Mouse (Mus musculus): Measurements from ENCODE around the gene Alg5. TPM values are rescaled to one million over a fixed set of nuclear protein-coding genes. Genes with fewer than 3 reads are reported as not detected.

Gene Alg5
- polyA plus RNA-seq (2012; fragmentation: generic; extraction: Trizol) = 43.0 TPM
- long read RNA-seq, experiment 1, transcript Alg5-201 (10 exons, 1,471 nt) = major isoform, 97 of 110 reads
- long read RNA-seq, experiment 1, partial matches to known transcripts = 7 of 110 reads
- long read RNA-seq, experiment 1, other reads (novel, unspliced or antisense) = 4 of 110 reads
- long read RNA-seq, experiment 2, transcript Alg5-201 (10 exons, 1,471 nt) = major isoform, 154 of 162 reads
- long read RNA-seq, experiment 2, partial matches to known transcripts = 2 of 162 reads
- long read RNA-seq, experiment 2, other reads (novel, unspliced or antisense) = 4 of 162 reads

DNA sequence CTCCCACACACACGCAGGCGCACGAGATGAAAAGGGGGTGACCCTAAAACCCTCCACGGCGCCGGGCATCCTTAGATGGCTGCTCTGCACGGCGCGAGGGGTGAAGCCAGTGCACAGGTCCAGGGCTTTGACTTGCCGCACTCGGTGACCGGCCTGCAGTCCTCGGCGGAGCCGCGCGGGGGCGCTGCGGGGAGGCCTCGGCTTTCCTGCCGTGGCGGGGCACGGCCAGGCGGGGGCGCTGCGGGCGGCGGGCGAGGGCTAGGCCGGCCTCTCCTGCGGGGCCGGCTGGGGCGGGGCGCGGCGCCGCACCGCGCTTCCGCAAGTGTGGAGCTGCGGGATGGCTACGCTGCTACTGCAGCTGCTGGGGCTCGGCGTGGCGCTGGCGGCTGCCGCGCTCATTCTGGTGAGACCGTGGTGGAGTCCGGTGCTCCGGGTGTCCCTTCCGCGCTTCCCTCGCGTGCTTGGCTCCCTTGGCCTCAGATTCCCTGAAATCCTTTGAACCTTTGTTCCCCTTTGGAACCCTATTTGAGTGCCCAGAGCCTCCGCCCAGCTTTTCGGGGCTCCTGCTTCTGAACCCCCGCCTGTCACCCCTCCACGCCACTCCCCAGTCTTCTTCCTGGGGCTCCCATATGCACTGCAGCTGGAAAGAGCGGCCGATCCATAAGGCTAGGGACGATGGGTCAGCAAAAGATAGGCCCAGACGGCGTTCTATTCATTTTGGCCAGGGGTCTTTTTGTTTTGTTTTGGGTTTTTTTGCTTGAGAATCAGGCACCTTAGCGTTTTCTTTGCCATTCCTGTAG lies at the start of gene Alg5, which contains the start of gene Exosc8:
TSS of gene Alg5 (plus strand) at position 293 of the 800 bp plus-strand sequence.
TSS of gene Exosc8 (minus strand) at position 147 of the 800 bp plus-strand sequence.
- Histone ChIP-seq H3K4me3 (ENCODE audit: insufficient read depth, poor library complexity, severe bottlenecking) (peak within 1 kb of the TSS; percentile 79), H3K36me3 (ENCODE audit: control insufficient read depth, insufficient read depth) (peaks cover 42% of the 10 kb centered on the region), H3ac (ENCODE audit: control insufficient read depth, insufficient read length, low read depth) (peak within 1 kb of the TSS; percentile 99), H3K27me3 (ENCODE audit: control insufficient read depth, insufficient read depth, insufficient read length) (no peaks in the 10 kb centered on the region), H3K79me2 (ENCODE audit: control insufficient read depth, insufficient read depth) (peaks cover 58% of the 10 kb centered on the region), H3K79me3 (ENCODE audit: low read depth) (peaks cover 29% of the 10 kb centered on the region)
- TF ChIP-seq MAX (IDR thresholded peaks at IDR 0.05) (no peak), CEBPB (IDR thresholded peaks at IDR 0.05; ENCODE audit: low read depth) (no peak), MYOG (IDR thresholded peaks at IDR 0.05; ENCODE audit: control insufficient read depth, extremely low read depth, insufficient read length) (no peak), MYOD1 (IDR thresholded peaks at IDR 0.05; ENCODE audit: control insufficient read depth, insufficient read length, low read depth) (no peak), FOSL1 (IDR thresholded peaks at IDR 0.05; ENCODE audit: insufficient read depth, low read length, poor library complexity, severe bottlenecking) (no peak), CTCF (IDR thresholded peaks at IDR 0.05; ENCODE audit: control insufficient read depth, insufficient read depth, insufficient read length) (peak; percentile 100), USF1 (IDR thresholded peaks at IDR 0.05; ENCODE audit: low read depth) (no peak)

DNA sequence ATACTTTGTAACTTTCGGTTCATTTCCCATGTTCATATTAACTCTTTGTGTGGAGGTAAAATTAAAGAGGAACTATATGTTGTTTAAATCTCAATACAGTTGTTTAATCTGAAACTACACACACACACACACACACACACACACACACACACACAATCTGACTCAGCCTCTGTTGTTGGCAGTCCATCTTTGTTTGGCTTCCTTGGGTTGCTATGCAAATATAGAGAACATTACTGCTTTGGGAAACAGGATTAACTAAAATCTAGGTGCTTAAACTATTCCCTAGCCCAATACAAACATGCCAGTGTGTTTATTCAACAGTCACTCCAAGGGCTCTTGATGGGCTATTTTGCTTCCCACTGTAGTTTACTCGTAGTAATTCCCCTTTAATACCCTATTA lies 48.1 kb upstream of the Alg5 start:
- Histone ChIP-seq H3K36me3 (ENCODE audit: control insufficient read depth, insufficient read depth) (no peaks in the 10 kb centered on the region), H3K79me2 (ENCODE audit: control insufficient read depth, insufficient read depth) (no peaks in the 10 kb centered on the region), H3ac (ENCODE audit: control insufficient read depth, insufficient read length, low read depth) (no peak overlapping the region), H3K4me3 (ENCODE audit: insufficient read depth, poor library complexity, severe bottlenecking) (no peak overlapping the region), H3K27me3 (ENCODE audit: control insufficient read depth, insufficient read depth, insufficient read length) (no peaks in the 10 kb centered on the region), H3K79me3 (ENCODE audit: low read depth) (no peaks in the 10 kb centered on the region)
- TF ChIP-seq CTCF (IDR thresholded peaks at IDR 0.05; ENCODE audit: control insufficient read depth, insufficient read depth, insufficient read length) (no peak), CEBPB (IDR thresholded peaks at IDR 0.05; ENCODE audit: low read depth) (no peak), MYOD1 (IDR thresholded peaks at IDR 0.05; ENCODE audit: control insufficient read depth, insufficient read length, low read depth) (no peak), MAX (IDR thresholded peaks at IDR 0.05) (no peak), USF1 (IDR thresholded peaks at IDR 0.05; ENCODE audit: low read depth) (no peak), MYOG (IDR thresholded peaks at IDR 0.05; ENCODE audit: control insufficient read depth, extremely low read depth, insufficient read length) (no peak), FOSL1 (IDR thresholded peaks at IDR 0.05; ENCODE audit: insufficient read depth, low read length, poor library complexity, severe bottlenecking) (no peak)

DNA sequence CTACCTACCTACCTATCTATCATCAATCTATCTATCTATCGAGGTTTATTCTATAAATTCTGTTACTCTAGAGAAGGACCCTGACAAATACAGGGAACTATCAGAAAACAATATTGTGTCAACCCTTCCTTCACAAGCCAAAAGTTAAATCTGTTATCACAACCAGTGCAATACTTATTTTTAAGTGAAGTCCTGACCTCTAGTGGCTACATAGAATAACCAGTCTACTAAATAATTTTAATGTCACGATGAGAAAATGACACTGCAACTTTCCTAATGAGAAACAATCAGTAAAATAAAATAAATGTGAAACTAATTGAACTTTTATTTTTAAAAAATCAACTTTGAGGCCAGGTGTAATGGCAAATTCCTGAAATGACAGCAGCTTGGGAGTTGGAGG lies 46.2 kb upstream of the Alg5 start:
- TF ChIP-seq FOSL1 (IDR thresholded peaks at IDR 0.05; ENCODE audit: insufficient read depth, low read length, poor library complexity, severe bottlenecking) = no peak
- TF ChIP-seq MYOD1 (IDR thresholded peaks at IDR 0.05; ENCODE audit: control insufficient read depth, insufficient read length, low read depth) = no peak
- TF ChIP-seq MAX (IDR thresholded peaks at IDR 0.05) = no peak
- no peak for TF ChIP-seq CEBPB (IDR thresholded peaks at IDR 0.05; ENCODE audit: low read depth)
- TF ChIP-seq CTCF (IDR thresholded peaks at IDR 0.05; ENCODE audit: control insufficient read depth, insufficient read depth, insufficient read length) = no peak
- no peak for TF ChIP-seq MYOG (IDR thresholded peaks at IDR 0.05; ENCODE audit: control insufficient read depth, extremely low read depth, insufficient read length)
- TF ChIP-seq USF1 (IDR thresholded peaks at IDR 0.05; ENCODE audit: low read depth) = no peak
- no peak overlapping the region for H3K4me3 ChIP-seq (ENCODE audit: insufficient read depth, poor library complexity, severe bottlenecking)
- H3ac ChIP-seq (ENCODE audit: control insufficient read depth, insufficient read length, low read depth) = no peak overlapping the region
- no peaks in the 10 kb centered on the region for H3K36me3 ChIP-seq (ENCODE audit: control insufficient read depth, insufficient read depth)
- peaks cover under 1% of the 10 kb centered on the region for H3K79me3 ChIP-seq (ENCODE audit: low read depth)
- H3K79me2 ChIP-seq (ENCODE audit: control insufficient read depth, insufficient read depth) = peaks cover 12% of the 10 kb centered on the region
- no peaks in the 10 kb centered on the region for H3K27me3 ChIP-seq (ENCODE audit: control insufficient read depth, insufficient read depth, insufficient read length)

DNA sequence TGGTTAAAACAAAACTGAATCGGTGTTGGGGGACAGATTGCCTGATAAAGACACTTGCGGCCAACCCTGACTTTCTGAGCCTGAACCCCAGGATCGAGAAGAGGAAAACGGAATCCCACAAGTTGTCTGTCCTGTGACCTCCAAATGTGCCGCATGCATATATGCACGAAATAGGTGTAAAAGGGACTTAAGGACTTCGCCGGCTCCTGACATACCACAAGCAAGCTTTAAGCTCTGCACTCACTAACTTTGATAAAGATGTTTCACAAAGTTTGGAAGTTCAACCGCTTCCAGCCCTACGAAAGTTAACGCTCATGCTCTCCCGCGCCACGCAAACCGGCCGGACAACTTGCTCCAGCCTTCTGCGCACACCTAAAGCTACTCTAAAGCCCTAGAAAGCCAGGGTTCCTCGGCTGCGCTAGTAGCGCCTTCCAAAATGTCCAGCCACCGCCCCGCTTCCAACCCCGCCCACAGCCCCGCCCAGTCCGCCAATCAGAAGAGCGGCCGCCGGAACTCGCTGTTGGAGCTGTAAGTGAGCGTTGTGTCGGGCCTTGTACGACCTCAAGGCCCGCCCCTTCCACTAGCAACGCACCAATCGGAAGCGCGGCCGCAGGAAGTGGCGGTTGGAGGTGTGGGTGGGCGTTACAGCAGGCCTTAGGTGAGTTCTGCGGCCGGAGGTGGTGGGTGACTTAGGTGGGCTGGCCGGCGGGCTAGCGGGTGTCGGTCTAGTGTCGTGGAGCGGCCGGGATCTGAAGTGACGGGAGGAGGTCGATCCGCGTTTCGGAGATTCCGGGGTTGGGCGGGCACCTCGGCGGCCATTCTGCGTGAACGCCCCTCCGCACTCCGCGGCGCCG lies 42.9 kb upstream of the Alg5 start, which contains the start of gene Supt20:
TSS of gene Supt20 (plus strand) at position 606 of the 854 bp plus-strand sequence.
- Histone ChIP-seq H3ac (ENCODE audit: control insufficient read depth, insufficient read length, low read depth) (peak within 1 kb of the TSS; percentile 69), H3K79me2 (ENCODE audit: control insufficient read depth, insufficient read depth) (peaks cover 21% of the 10 kb centered on the region), H3K79me3 (ENCODE audit: low read depth) (peaks cover 4% of the 10 kb centered on the region), H3K27me3 (ENCODE audit: control insufficient read depth, insufficient read depth, insufficient read length) (no peaks in the 10 kb centered on the region), H3K4me3 (ENCODE audit: insufficient read depth, poor library complexity, severe bottlenecking) (peak within 1 kb of the TSS; percentile 69), H3K36me3 (ENCODE audit: control insufficient read depth, insufficient read depth) (peaks cover 27% of the 10 kb centered on the region)
- TF ChIP-seq MAX (IDR thresholded peaks at IDR 0.05) = no peak
- no peak for TF ChIP-seq MYOD1 (IDR thresholded peaks at IDR 0.05; ENCODE audit: control insufficient read depth, insufficient read length, low read depth)
- no peak for TF ChIP-seq USF1 (IDR thresholded peaks at IDR 0.05; ENCODE audit: low read depth)
- TF ChIP-seq CEBPB (IDR thresholded peaks at IDR 0.05; ENCODE audit: low read depth) = no peak
- no peak for TF ChIP-seq FOSL1 (IDR thresholded peaks at IDR 0.05; ENCODE audit: insufficient read depth, low read length, poor library complexity, severe bottlenecking)
- TF ChIP-seq CTCF (IDR thresholded peaks at IDR 0.05; ENCODE audit: control insufficient read depth, insufficient read depth, insufficient read length) = no peak
- no peak for TF ChIP-seq MYOG (IDR thresholded peaks at IDR 0.05; ENCODE audit: control insufficient read depth, extremely low read depth, insufficient read length)

DNA sequence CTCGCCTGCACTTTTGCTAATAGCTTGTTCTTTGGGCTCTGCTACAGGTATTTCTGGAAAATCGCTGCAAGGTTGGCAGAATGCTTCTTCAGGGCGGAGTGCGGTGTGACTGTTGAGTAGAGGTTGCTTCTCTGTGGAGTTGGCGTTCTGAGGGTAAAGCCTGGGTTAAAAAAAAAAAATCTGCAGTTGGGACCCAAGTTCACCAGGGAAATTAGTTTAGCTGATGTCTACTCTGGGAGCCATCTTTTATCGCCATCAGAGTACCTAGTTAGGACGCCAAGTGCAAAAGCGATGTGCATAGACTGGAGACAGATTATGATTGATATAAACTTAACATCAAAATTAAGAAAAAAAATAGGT lies 42.3 kb upstream of the Alg5 start:
- H3K79me3 ChIP-seq (ENCODE audit: low read depth) = peaks cover 4% of the 10 kb centered on the region
- TF ChIP-seq MYOD1 (IDR thresholded peaks at IDR 0.05; ENCODE audit: control insufficient read depth, insufficient read length, low read depth) (no peak), CTCF (IDR thresholded peaks at IDR 0.05; ENCODE audit: control insufficient read depth, insufficient read depth, insufficient read length) (no peak), FOSL1 (IDR thresholded peaks at IDR 0.05; ENCODE audit: insufficient read depth, low read length, poor library complexity, severe bottlenecking) (no peak), MAX (IDR thresholded peaks at IDR 0.05) (no peak), USF1 (IDR thresholded peaks at IDR 0.05; ENCODE audit: low read depth) (no peak), CEBPB (IDR thresholded peaks at IDR 0.05; ENCODE audit: low read depth) (no peak), MYOG (IDR thresholded peaks at IDR 0.05; ENCODE audit: control insufficient read depth, extremely low read depth, insufficient read length) (no peak)
- H3K79me2 ChIP-seq (ENCODE audit: control insufficient read depth, insufficient read depth) = peaks cover 21% of the 10 kb centered on the region
- H3K36me3 ChIP-seq (ENCODE audit: control insufficient read depth, insufficient read depth) = peaks cover 31% of the 10 kb centered on the region
- peak overlapping the region; percentile 69 for H3K4me3 ChIP-seq (ENCODE audit: insufficient read depth, poor library complexity, severe bottlenecking)
- H3K27me3 ChIP-seq (ENCODE audit: control insufficient read depth, insufficient read depth, insufficient read length) = no peaks in the 10 kb centered on the region
- H3ac ChIP-seq (ENCODE audit: control insufficient read depth, insufficient read length, low read depth) = peak overlapping the region; percentile 33

All from C2C12 (cell line).